Mouse (Mus musculus) E14TG2a.4 (cell line): ENCODE data around the gene Ccdc141.

ENCODE experiments used
- H3K27me3 ChIP-seq: 2 replicates; pipeline ENCODE4 v1.6.1; 2014; ENCODE audit warnings: low read length, control low read depth; ENCODE audit not compliant: insufficient read depth
- H3K36me3 ChIP-seq: 2 replicates; pipeline ENCODE4 v1.6.1; 2014; ENCODE audit warnings: low read length, control low read depth; ENCODE audit not compliant: insufficient read depth
- H3K4me1 ChIP-seq: replicated peaks from 2 replicates; pipeline ENCODE4 v1.6.1; 2014; ENCODE audit warnings: low read depth, low read length, control low read depth
- H3K4me3 ChIP-seq: replicated peaks from 2 replicates; pipeline ENCODE4 v1.5.1; 2014; ENCODE audit warnings: mild to moderate bottlenecking, low read length
- H3K9me3 ChIP-seq: 2 replicates; pipeline ENCODE4 v1.6.1; 2014; ENCODE audit warnings: low read length, control low read depth
- CTCF ChIP-seq: conservative IDR thresholded peaks from 2 replicates; pipeline ENCODE4 v1.5.1; 2014; ENCODE audit warnings: low read length
- NANOG ChIP-seq: IDR thresholded peaks from 2 replicates; pipeline ENCODE4 v1.6.1; 2014; ENCODE audit warnings: borderline replicate concordance, low read length, mixed read lengths
- POU5F1 ChIP-seq: IDR thresholded peaks from 2 replicates; pipeline ENCODE4 v1.6.1; 2014; ENCODE audit warnings: low read length, borderline replicate concordance

Ccdc141 gene

GRCm38 (mm10) chr2:77183646-77184045 lies 13.2 kb upstream of the Ccdc141 start:
- H3K27me3 ChIP-seq: no peaks in the 10 kb centered on the region
- peaks cover 3% of the 10 kb centered on the region; the same call in 1 of the 2 replicates for H3K36me3 ChIP-seq
- peaks cover 7% of the 10 kb centered on the region; the same call in 1 of the 2 replicates for H3K9me3 ChIP-seq
- H3K4me1 ChIP-seq: no peaks in the 10 kb centered on the region
- H3K4me3 ChIP-seq: no peak overlapping the region
- TF ChIP-seq POU5F1: no peak
- TF ChIP-seq NANOG: no peak
- TF ChIP-seq CTCF: no peak

GRCm38 (mm10) chr2:77182996-77183380 lies 12.6 kb upstream of the Ccdc141 start:
- H3K4me3 ChIP-seq: no peak overlapping the region
- no peak for TF ChIP-seq NANOG
- TF ChIP-seq POU5F1: no peak
- TF ChIP-seq CTCF: no peak
- H3K27me3 ChIP-seq: no peaks in the 10 kb centered on the region
- H3K4me1 ChIP-seq: no peaks in the 10 kb centered on the region
- H3K9me3 ChIP-seq: peaks cover 7% of the 10 kb centered on the region; the same call in 1 of the 2 replicates
- H3K36me3 ChIP-seq: peaks cover 3% of the 10 kb centered on the region; the same call in 1 of the 2 replicates

- H3K4me1 ChIP-seq: peaks cover 5% of the 10 kb centered on the region
- peaks cover 7% of the 10 kb centered on the region; the same call in 1 of the 2 replicates for H3K9me3 ChIP-seq
- H3K27me3 ChIP-seq: no peaks in the 10 kb centered on the region
- peaks cover 3% of the 10 kb centered on the region; the same call in 1 of the 2 replicates for H3K36me3 ChIP-seq
- H3K4me3 ChIP-seq: no peak overlapping the region
- TF ChIP-seq CTCF (no peak), POU5F1 (no peak), NANOG (no peak)
Measured at GRCm38 (mm10) chr2:77182271-77182995, 12.0 kb upstream of the Ccdc141 start.

GRCm38 (mm10) chr2:77177472-77177871 lies 7.0 kb upstream of the Ccdc141 start:
- Histone ChIP-seq H3K4me3 (no peak overlapping the region), H3K9me3 (peaks cover 7% of the 10 kb centered on the region; the same call in 1 of the 2 replicates), H3K36me3 (no peaks in the 10 kb centered on the region), H3K4me1 (peaks cover 40% of the 10 kb centered on the region), H3K27me3 (no peaks in the 10 kb centered on the region)
- TF ChIP-seq POU5F1: no peak
- no peak for TF ChIP-seq CTCF
- no peak for TF ChIP-seq NANOG

- Histone ChIP-seq H3K36me3 (no peaks in the 10 kb centered on the region), H3K27me3 (peaks cover 10% of the 10 kb centered on the region), H3K4me3 (peak overlapping the region; percentile 35), H3K4me1 (peaks cover 50% of the 10 kb centered on the region), H3K9me3 (peaks cover 7% of the 10 kb centered on the region; the same call in 1 of the 2 replicates)
- TF ChIP-seq CTCF (no peak), NANOG (no peak)
Measured at GRCm38 (mm10) chr2:77176413-77176812, 6.0 kb upstream of the Ccdc141 start.

- H3K9me3 ChIP-seq: peaks cover 7% of the 10 kb centered on the region; the same call in 1 of the 2 replicates
- peaks cover 14% of the 10 kb centered on the region for H3K27me3 ChIP-seq
- H3K4me1 ChIP-seq: peaks cover 56% of the 10 kb centered on the region
- H3K4me3 ChIP-seq: no peak overlapping the region
- no peaks in the 10 kb centered on the region for H3K36me3 ChIP-seq
- TF ChIP-seq POU5F1 (no peak), NANOG (no peak), CTCF (no peak)
Measured at GRCm38 (mm10) chr2:77175411-77175810, 5.0 kb upstream of the Ccdc141 start.

GRCm38 (mm10) chr2:77174313-77174712 lies 3.9 kb upstream of the Ccdc141 start:
- TF ChIP-seq CTCF (no peak), POU5F1 (no peak), NANOG (no peak)
- Histone ChIP-seq H3K4me1 (peaks cover 67% of the 10 kb centered on the region), H3K27me3 (peaks cover 14% of the 10 kb centered on the region), H3K4me3 (no peak overlapping the region), H3K36me3 (no peaks in the 10 kb centered on the region), H3K9me3 (peaks cover 4% of the 10 kb centered on the region; the same call in 1 of the 2 replicates)

GRCm38 (mm10) chr2:77173821-77174220 lies 3.4 kb upstream of the Ccdc141 start:
- TF ChIP-seq NANOG: no peak
- TF ChIP-seq CTCF: no peak
- no peak for TF ChIP-seq POU5F1
- Histone ChIP-seq H3K9me3 (no peaks in the 10 kb centered on the region), H3K4me3 (no peak overlapping the region), H3K27me3 (peaks cover 14% of the 10 kb centered on the region), H3K36me3 (no peaks in the 10 kb centered on the region), H3K4me1 (peaks cover 72% of the 10 kb centered on the region)

GRCm38 (mm10) chr2:77173366-77173765 lies 2.9 kb upstream of the Ccdc141 start:
- Histone ChIP-seq H3K27me3 (peaks cover 15% of the 10 kb centered on the region), H3K4me3 (no peak overlapping the region), H3K9me3 (no peaks in the 10 kb centered on the region), H3K4me1 (peaks cover 76% of the 10 kb centered on the region), H3K36me3 (no peaks in the 10 kb centered on the region)
- no peak for TF ChIP-seq CTCF
- no peak for TF ChIP-seq NANOG
- no peak for TF ChIP-seq POU5F1
